Mouse (Mus musculus) brain, embryonic 14.5 days (tissue): ENCODE results near the gene Ppara.

Experiments used
- CTCF ChIP-seq: fragments of 200-500 bp; IDR thresholded peaks from 2 replicates; pipeline ENCODE4 v1.5.1; 2012; ENCODE audit warnings: inconsistent platforms, mild to moderate bottlenecking, moderate library complexity, borderline replicate concordance; ENCODE audit not compliant: insufficient read depth, insufficient read length; ENCODE audit errors: extremely low read depth
- POLR2A ChIP-seq: fragments of 200-500 bp; IDR thresholded peaks from 2 replicates; pipeline ENCODE4 v1.6.1; 2012; ENCODE audit warnings: mild to moderate bottlenecking, inconsistent platforms, borderline replicate concordance; ENCODE audit not compliant: poor library complexity, insufficient read depth, insufficient read length, severe bottlenecking; ENCODE audit errors: extremely low read depth

GRCm38 (mm10) chr15:85712565-85713168 lies 22.1 kb upstream of the Ppara start:
- TF ChIP-seq CTCF (peak; percentile 71), POLR2A (no peak)
